Mouse (Mus musculus) thymus, postnatal 0 days (tissue): ENCODE data around the gene Stx18. TPM values are rescaled to one million over a fixed set of nuclear protein-coding genes. Genes with fewer than 3 reads are reported as not detected.

Experiments used
- DNase-seq: peaks from one replicate; pipeline ENCODE4 v3.0.0-alpha.2; 2015; ENCODE audit warnings: low spot score
- polyA plus RNA-seq: library from polyadenylated mRNA; unstranded; fragments of >200 nt; fragmentation: Nextera tagmentation; extraction: Ambion mirVana; gene quantifications from 2 replicates; pipeline ENCODE4 v1.2.1, GENCODE M21; 2015

Gene Stx18
- polyA plus RNA-seq, 1 experiment from 2014 or later, result 34.7 TPM

GRCm38 (mm10) chr5:38126519-38127306, 88.2 kb downstream of the Stx18 start:
- no peak for DNase-seq

GRCm38 (mm10) chr5:38129339-38129738, 90.8 kb downstream of the Stx18 start:
- DNase-seq, result no peak

- DNase-seq, result no peak
These were observed 97.7 kb downstream of the Stx18 start for GRCm38 (mm10) chr5:38136247-38136646.

GRCm38 (mm10) chr5:38137163-38137562, 98.6 kb downstream of the Stx18 start:
- DNase-seq, result no peak

- no peak for DNase-seq
These were observed 102.4 kb downstream of the Stx18 start for GRCm38 (mm10) chr5:38140893-38141292.

GRCm38 (mm10) chr5:38146524-38146923, 108.0 kb downstream of the Stx18 start:
- no peak for DNase-seq

GRCm38 (mm10) chr5:38151264-38151663, 112.7 kb downstream of the Stx18 start:
- DNase-seq, result no peak

- DNase-seq, result no peak
These were observed 113.9 kb downstream of the Stx18 start for GRCm38 (mm10) chr5:38152201-38153108.

- no peak for DNase-seq
These were observed 115.1 kb downstream of the Stx18 start for GRCm38 (mm10) chr5:38153636-38154035.

GRCm38 (mm10) chr5:38157481-38158020, 119.0 kb downstream of the Stx18 start:
- DNase-seq, result no peak

GRCm38 (mm10) chr5:38158501-38158946, 120.0 kb downstream of the Stx18 start:
- DNase-seq, result no peak

- DNase-seq, result peak; percentile 31
These were observed 120.5 kb downstream of the Stx18 start for GRCm38 (mm10) chr5:38158947-38159633.

- DNase-seq, result no peak
These were observed 121.3 kb downstream of the Stx18 start, which contains the start of gene Nsg1 for GRCm38 (mm10) chr5:38159634-38160413. Gene Nsg1, minus strand, starts transcription at chr5:38159907.

GRCm38 (mm10) chr5:38168497-38168896, 130.0 kb downstream of the Stx18 start:
- no peak for DNase-seq

- no peak for DNase-seq
These were observed 135.2 kb downstream of the Stx18 start for GRCm38 (mm10) chr5:38173766-38174165.

GRCm38 (mm10) chr5:38174256-38174912, 135.8 kb downstream of the Stx18 start:
- DNase-seq, result no peak

GRCm38 (mm10) chr5:38184688-38185285, 146.2 kb downstream of the Stx18 start:
- DNase-seq, result no peak

- no peak for DNase-seq
These were observed 148.5 kb downstream of the Stx18 start for GRCm38 (mm10) chr5:38187006-38187405.
